Mouse (Mus musculus): ENCODE measurements around the gene Pilrb1. TPM values are rescaled to one million over a fixed set of nuclear protein-coding genes. Genes with fewer than 3 reads are reported as not detected.

Pilrb1 gene
- total RNA-seq, 1 experiment from 2014 or later: 6.0 TPM

DNA sequence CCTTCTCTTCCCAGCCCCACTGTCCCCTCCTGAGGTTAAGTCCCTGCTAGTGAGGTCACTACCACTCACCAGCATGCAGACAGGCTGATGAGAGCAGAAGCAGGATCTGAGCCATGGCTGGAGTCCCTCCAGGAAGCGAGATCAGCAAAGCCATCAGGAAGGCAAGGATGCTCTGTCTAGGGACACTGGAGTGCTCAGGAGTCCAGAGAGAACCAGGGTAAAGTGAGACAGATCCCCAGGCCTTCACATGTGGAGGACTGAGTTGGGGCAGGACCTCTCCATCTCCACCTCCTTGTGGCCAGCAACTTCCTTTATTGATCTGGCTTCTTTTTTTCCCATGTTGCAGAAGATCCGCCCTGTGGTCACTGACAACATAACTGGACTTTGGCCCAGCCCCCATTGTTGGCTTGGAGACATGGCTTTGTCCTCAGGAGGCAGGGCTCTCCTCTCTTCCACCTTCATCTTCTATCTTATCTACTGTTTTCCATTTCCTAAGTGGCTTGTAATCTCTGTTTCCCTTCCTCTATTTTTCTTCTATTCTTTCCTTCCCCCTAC lies 21.9 kb downstream of the Pilrb1 start, which contains the start of gene Pilra:
TSS of gene Pilra (minus strand) at position 316 of the 555 bp plus-strand sequence.
- ATAC-seq (replicated peaks in 1 of 2; ENCODE audit: insufficient read depth in 1 of 2, low FRiP score in 2 of 2, low TSS enrichment in 1 of 2, low read depth in 1 of 2, poor library complexity in 2 of 2, severe bottlenecking in 2 of 2): peak; percentile 34 to 81; a peak in 2 of 4 replicates

DNA sequence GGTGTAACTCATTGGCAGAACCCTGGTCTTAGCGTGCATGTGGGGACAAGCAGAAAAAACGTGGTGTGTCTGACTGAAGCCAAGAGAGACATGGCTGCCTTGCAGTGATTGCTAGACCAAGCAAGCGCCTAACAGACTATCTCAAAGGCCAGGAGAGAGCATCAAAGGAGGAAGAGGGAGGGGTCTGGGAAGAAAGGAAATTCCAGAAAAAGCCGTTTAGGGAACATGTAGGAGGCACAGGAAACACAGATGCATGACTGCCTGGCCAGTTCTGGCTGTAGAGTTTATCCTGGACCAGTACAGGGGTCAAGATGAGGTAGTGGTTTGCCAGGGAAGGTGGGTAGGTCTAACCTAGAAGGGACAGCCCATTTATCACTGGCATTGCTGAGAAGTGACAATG lies 24.4 kb downstream of the Pilrb1 start:
- no peak for ATAC-seq (replicated peaks in 1 of 2; ENCODE audit: insufficient read depth in 1 of 2, low FRiP score in 2 of 2, low TSS enrichment in 1 of 2, low read depth in 1 of 2, poor library complexity in 2 of 2, severe bottlenecking in 2 of 2)

DNA sequence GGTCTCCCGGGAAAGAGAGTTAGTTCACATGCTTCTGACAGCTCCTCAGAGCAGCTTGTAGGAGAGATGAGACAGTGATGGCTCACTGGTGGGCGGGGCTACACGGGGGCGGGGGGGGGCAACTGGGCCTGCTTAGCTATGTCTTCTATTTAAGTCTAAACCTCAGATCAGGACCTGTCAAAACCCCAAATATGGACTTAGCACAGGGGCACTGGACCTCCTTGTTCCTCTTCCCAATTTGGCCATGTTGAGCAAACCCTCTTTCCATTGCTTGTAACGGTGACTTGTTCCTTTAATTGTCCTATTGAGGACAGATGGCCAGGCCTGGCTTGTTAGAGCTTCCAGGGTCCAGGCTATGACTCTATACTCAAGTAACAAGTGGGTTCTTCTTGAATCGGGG lies 26.4 kb downstream of the Pilrb1 start:
- no peak for ATAC-seq (replicated peaks in 1 of 2; ENCODE audit: insufficient read depth in 1 of 2, low FRiP score in 2 of 2, low TSS enrichment in 1 of 2, low read depth in 1 of 2, poor library complexity in 2 of 2, severe bottlenecking in 2 of 2)

DNA sequence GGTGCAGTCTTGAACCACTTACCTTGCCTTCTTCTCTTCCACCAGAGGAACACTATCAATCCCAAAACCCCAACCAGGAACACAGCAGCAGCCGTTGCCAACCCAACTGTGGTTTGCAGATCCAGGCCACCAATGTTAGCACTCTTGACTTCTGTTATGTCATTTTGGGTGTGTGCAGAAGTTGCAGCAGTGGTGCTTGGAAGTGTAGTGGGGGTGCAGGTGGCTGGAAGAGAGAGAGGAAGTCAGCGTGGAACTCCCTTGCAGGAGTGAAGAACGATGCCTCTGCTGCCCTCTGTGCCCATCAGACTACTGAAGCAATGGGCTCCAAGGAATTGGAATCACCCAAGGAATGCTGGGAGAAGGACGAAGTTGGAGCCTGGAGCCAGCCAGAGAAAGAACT lies 26.8 kb downstream of the Pilrb1 start:
- peak in 1 of 2 experiments; percentile 52; a peak in 1 of 4 replicates for ATAC-seq (replicated peaks in 1 of 2; ENCODE audit: insufficient read depth in 1 of 2, low FRiP score in 2 of 2, low TSS enrichment in 1 of 2, low read depth in 1 of 2, poor library complexity in 2 of 2, severe bottlenecking in 2 of 2)

DNA sequence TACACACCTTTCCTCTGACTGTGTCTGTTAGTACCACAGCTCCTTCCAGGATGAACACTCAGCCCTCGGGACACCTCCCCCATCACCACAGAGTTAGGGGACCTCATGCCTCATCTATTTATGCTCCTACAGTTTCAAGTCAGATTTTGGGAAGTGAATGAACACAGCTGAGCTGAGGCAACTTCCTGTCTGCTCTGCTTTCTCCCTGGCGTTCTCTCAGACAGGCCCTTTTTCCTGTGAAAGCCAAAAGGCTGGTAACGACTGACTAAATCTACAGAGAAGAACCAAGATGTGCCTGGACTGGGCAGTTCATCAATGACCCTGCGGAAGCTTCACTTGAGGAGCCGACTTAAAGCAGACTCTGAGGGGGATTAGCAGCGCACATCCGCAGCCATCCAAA lies 27.7 kb downstream of the Pilrb1 start:
- no peak for ATAC-seq (replicated peaks in 1 of 2; ENCODE audit: insufficient read depth in 1 of 2, low FRiP score in 2 of 2, low TSS enrichment in 1 of 2, low read depth in 1 of 2, poor library complexity in 2 of 2, severe bottlenecking in 2 of 2)

DNA sequence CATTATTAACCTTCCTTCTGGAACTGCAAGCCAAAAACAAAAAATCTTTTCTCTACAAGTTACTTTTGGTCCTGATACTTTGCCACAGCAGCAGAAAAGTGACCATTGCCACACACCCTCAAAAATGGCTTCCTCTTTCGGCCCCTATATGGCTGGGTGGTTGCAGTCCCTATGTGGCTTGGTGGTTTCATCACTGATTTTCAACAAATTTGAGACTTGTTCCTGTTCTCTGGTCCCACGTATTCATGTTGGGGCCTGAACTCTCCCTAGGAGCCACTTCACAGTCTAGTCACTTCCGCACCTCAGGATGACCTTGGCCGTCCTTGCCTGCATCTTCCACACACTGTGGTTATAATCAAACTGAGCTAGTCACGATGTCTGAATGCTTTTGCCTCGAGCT lies 29.2 kb downstream of the Pilrb1 start:
- ATAC-seq (replicated peaks in 1 of 2; ENCODE audit: insufficient read depth in 1 of 2, low FRiP score in 2 of 2, low TSS enrichment in 1 of 2, low read depth in 1 of 2, poor library complexity in 2 of 2, severe bottlenecking in 2 of 2): peak; percentile 33 to 69; a peak in 1 of 4 replicates

DNA sequence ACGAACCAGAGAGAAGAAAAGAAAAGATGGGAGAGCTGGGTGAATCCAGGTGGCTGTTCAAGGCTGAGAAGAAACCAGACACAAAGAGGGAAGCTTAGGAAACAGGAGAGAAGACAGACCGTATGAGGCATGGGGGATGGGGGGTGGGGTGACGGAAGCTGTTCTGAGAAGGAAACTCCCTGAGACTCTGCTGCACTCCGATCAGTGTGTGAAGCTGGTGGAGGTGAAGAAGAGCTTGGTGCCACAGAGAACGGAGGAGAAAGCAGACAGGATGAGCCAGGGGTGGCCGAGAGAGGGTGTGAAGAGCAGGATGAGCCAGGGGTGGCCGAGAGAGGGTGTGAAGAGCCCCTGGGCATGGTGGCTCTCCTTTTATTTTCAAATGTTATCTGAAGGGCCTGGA lies 31.5 kb downstream of the Pilrb1 start:
- ATAC-seq (replicated peaks in 1 of 2; ENCODE audit: insufficient read depth in 1 of 2, low FRiP score in 2 of 2, low TSS enrichment in 1 of 2, low read depth in 1 of 2, poor library complexity in 2 of 2, severe bottlenecking in 2 of 2): no peak

DNA sequence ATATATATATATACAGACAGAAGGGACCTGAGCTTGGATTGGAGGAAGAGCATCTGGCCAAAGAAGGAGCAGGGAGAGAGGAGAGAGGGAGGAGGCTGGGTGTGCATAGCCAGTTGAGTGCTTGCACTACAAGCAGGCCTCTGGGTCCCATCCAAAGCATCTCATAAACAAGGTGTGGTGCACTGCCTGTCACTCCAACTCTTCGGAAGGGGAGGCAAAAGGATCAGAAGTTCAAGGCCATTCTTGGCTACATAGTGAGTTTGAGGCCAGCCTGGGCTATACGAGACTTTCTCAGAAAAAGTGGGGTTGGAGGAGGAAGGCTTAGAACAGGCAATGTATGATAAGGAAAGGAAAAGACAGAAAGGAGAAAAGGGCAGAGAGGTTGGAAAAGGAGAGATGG lies 31.9 kb downstream of the Pilrb1 start:
- ATAC-seq (replicated peaks in 1 of 2; ENCODE audit: insufficient read depth in 1 of 2, low FRiP score in 2 of 2, low TSS enrichment in 1 of 2, low read depth in 1 of 2, poor library complexity in 2 of 2, severe bottlenecking in 2 of 2): no peak

DNA sequence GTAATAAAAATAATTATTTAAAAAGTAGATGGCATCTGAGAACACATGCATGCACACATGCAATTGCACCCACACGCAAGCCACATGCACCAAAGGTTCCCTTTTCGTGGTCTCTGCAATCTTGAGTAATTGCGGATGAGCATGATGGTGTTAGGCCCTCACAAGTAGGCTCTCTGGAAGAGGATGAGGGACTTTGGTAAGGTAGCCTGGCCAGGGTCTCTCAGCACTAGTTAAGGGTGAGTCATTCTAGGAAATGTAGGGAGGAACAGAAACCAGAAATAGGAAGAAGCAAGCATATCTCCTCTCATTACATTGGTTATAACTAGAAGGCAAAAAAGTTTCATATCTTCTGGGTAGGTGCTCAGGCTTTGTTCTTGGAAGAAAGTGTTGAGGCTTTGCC lies 32.9 kb downstream of the Pilrb1 start:
- peak; percentile 40 to 53; a peak in 1 of 4 replicates for ATAC-seq (replicated peaks in 1 of 2; ENCODE audit: insufficient read depth in 1 of 2, low FRiP score in 2 of 2, low TSS enrichment in 1 of 2, low read depth in 1 of 2, poor library complexity in 2 of 2, severe bottlenecking in 2 of 2)

DNA sequence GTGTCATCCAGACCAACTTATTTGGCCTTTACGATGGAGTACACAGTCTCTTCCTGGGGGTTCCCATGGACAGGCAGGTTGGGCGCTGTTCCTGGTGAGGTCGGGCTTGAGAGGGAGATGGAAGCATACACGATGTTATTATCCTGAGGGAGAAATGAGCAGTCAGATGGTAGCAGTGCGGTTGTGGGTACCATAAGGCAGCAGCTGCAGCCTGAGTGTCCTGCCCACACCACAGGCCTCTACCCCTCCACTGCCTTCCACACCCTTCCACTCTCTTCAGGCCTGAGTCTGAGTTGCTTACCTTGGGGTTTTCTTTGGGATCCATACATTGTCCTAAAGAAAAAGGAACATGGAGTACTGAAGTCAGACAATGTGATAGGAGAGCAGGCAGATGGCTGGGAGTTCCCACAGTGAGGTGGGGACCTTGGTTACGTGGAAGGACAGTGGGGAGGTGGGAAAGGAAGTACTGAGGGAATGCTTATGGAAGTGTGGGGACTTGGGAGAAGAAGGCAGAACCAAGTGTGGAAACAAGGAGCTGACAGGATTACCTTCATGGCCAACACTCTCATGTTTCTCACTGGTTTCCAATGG lies 34.4 kb downstream of the Pilrb1 start:
- no peak for ATAC-seq (replicated peaks in 1 of 2; ENCODE audit: insufficient read depth in 1 of 2, low FRiP score in 2 of 2, low TSS enrichment in 1 of 2, low read depth in 1 of 2, poor library complexity in 2 of 2, severe bottlenecking in 2 of 2)

DNA sequence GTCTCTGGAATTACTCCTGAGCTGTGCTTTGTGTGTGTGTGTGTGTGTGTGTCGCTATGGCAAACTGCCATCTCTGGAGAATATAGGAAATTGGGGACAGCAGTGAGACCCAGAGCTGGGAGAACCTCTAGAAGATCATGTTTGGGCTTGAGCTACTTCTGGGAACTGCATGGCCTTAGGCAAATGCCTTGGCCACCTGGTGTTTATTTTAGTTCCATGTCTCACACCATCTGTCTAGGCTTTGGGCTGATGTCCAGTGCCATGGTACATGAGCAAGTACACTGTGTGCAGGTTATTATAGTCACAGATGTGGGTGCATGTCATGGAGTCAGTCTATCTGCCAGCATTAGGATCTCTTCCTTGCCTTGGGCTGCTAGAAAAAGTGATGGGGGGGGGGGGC lies 35.3 kb downstream of the Pilrb1 start:
- no peak for ATAC-seq (replicated peaks in 1 of 2; ENCODE audit: insufficient read depth in 1 of 2, low FRiP score in 2 of 2, low TSS enrichment in 1 of 2, low read depth in 1 of 2, poor library complexity in 2 of 2, severe bottlenecking in 2 of 2)

DNA sequence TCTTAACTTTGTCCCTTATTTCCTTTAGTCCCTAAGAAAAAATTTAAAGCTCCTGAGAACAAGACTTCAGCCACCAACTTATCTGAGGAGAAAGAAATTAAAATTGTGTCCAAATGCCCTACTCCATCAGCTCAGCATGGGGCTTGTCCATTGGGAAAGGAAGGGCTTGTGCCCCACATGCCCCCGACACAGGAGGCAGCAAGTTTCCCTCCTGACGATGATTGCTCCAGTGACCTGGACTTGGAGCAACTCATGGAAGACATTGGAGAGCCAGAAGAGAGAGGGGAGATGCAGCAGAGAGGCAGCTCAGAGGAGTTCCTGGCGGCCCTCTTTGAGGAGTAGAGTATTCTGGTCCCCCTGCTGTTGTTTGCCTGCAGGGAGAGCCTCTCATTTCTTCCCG lies 35.8 kb downstream of the Pilrb1 start:
- ATAC-seq (replicated peaks in 1 of 2; ENCODE audit: insufficient read depth in 1 of 2, low FRiP score in 2 of 2, low TSS enrichment in 1 of 2, low read depth in 1 of 2, poor library complexity in 2 of 2, severe bottlenecking in 2 of 2): no peak

DNA sequence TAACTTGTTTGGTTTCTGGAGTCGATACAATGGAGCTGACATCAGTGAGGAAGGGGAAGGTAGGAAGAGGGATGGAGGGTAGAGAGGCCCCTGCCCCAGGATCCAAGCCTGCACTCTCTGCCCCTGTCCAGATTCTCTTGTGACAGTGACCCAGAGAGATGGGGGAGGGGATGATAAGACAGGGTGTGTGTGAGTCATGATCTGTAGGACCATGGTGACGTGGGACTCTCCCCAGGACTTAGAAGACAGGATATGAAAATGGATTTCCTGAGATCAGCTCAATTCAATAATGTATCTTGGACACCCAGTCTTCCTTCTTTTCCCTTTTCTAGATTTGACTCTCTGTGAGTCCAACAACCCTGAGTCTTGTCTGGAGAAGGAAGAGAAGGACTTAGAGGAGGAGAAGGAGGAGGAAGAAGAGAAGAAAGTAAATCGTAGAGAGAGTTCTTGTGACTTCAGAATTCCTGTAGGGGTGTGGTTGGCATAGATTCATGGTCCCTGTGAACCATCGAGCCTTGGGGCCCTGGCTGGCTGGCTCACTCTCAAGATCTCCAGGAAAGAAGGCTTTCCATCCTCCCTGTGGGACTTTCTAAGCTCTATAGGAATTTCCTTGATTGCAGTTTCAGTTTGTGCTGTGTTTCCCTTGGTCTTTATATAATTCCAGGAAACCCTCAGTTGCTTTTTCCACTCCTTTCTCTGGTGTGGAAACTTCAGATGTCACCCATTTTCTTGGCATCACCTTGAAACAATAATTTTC lies 40.3 kb downstream of the Pilrb1 start:
- no peak for ATAC-seq (replicated peaks in 1 of 2; ENCODE audit: insufficient read depth in 1 of 2, low FRiP score in 2 of 2, low TSS enrichment in 1 of 2, low read depth in 1 of 2, poor library complexity in 2 of 2, severe bottlenecking in 2 of 2)

DNA sequence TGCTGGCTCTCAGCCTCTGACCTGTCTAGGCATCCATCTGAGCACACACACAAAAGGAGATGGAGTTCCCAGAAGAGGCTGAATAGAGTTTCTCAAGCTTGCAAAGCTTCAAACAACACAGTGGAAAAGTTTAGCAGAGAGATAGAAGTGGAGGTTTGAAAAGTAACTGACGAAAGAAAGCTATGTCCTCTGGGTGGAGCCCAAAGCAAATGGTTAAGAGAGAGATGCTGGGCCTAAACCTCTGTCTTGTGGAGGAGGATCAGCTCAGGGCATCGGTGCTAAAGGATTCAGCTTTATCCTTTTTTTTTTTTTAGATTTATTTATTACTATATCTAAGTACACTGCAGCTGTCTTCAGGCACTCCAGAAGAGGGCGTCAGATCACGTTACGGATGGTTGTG lies 49.6 kb downstream of the Pilrb1 start:
- ATAC-seq (replicated peaks in 1 of 2; ENCODE audit: insufficient read depth in 1 of 2, low FRiP score in 2 of 2, low TSS enrichment in 1 of 2, low read depth in 1 of 2, poor library complexity in 2 of 2, severe bottlenecking in 2 of 2): no peak

DNA sequence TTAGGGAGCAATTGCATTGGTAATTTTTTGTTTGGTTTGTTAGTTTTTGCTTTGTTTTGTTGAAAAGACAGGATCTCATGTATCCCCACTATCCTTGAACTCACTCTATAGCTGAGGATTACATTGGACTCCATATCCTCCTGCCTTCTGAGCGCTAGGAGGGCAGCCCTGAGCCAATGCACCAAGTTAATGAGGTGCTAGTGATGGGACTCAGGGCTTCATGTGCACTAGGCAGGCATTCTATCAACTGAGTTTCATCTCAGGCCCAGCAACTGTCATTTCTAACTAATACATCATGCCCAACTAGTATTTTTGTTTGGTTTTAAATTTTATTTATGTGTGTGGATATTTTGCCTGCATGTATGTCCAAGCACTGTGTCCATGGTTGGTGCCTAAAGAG lies 51.7 kb downstream of the Pilrb1 start:
- no peak for ATAC-seq (replicated peaks in 1 of 2; ENCODE audit: insufficient read depth in 1 of 2, low FRiP score in 2 of 2, low TSS enrichment in 1 of 2, low read depth in 1 of 2, poor library complexity in 2 of 2, severe bottlenecking in 2 of 2)

All from hematopoietic stem cell, adult 5-6 weeks (primary cell).